Mouse (Mus musculus) kidney, adult 9 months (tissue): ENCODE results near the gene Tmem108.
A peak's percentile ranks its signal among the peaks of the same experiment; 100 is the strongest.

Experiments
- DNase-seq: peaks from one replicate; pipeline ENCODE4 v3.0.0; 2022

The Tmem108 gene

DNA sequence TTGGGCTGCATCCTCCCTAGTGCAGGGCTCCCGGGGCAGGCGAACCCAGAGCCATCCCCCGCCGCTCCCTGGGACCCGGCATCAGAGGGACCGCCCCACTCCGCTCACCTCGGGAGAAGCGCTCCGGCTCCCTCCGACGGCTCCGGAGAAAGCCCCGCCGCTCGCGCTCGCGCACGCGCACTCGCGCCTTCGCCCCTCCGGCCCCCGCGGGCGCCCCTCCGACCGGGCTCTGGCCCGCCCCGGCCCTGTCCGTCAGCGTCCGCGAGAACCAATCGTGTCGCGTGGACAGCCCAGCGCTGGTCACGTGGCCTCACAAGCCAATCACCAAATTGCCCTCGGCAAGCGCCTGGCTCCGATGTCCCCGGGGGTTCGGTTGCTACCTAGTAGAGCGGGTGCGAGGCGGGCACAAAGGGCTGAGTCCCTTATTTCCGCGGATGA, at the start of gene Tmem108:
TSS of gene Tmem108 (minus strand) at position 191 of the 438 bp plus-strand sequence.
- DNase-seq: peak; percentile 88

DNA sequence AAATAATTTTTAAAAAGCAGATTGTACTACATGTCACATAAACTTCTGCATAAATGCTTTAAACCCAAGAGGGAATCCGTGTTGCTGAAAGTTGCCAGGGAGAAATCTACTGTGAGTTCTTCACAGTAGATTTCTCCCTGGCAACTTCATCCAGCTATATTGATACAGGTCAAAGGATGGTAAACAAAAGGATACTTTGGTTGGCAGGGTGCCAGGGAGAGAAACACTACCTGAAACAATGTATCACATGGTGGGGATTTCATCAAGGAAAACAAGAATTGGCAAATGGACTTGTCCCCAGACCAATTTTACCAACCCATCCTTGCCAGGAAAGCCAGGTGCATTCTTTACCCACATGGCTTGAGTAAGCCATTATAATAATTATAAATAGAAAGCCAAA, 27.4 kb upstream of the Tmem108 start:
- no peak for DNase-seq

GRCm38 (mm10) chr9:103784156-103784555, 22.5 kb upstream of the Tmem108 start:
- DNase-seq: no peak

DNA sequence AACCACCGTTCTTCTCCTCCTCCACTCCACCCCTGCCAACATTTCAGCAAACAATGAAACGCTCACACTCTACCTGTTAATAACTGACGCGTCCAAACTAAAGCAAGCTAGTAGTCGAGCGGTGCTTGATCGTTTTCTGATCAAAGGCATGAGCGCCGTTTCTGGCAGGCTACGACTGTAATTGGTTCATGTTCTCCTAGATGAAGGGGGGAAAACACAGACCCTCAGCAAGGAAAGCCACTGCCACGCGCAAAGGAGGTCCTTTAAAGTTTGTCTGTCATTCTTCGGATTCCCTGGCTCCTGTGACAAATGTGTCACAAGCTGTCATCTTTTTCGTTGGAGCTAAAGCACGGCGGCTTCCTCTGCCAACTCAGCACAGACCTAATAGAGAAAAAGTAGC, 21.6 kb upstream of the Tmem108 start:
- no peak for DNase-seq

DNA sequence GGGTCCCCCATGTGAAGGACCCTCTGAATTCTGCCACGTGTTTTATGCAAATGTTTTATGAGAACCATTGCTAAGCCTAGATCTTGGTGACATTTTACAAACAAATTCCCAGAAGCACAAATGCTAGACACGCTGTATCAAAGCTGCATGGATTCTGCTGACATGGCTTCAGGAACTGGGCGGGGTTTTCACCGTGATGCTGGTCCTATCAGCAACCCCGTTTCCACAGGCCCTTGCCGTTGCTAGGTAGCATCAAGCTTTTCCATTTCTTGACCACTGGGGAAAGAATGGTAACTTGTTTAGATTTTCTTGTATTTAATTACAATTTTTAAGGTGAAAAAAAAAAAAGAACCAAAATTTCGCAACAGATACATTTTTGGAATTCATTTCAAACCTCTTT, 20.7 kb upstream of the Tmem108 start:
- no peak for DNase-seq

DNA sequence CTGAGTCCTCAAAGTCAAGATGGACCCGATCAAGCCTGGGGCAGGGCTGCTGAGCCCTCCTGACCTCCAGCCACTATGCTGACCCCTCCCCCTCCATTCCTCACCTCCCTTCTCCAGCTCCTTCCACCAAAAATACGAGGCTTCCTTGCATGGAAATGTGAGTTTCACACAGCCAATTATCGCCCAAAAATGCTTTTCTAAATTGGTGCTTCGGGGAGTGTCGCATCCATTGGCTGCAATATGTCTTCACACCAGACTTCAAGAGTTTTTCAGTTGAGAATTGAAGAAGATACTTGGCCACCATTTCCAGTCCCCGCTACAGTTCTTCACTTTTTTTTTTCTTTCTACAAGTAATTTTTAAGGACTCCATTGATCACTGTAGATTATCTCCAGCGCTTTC, 19.8 kb upstream of the Tmem108 start:
- DNase-seq: no peak

DNA sequence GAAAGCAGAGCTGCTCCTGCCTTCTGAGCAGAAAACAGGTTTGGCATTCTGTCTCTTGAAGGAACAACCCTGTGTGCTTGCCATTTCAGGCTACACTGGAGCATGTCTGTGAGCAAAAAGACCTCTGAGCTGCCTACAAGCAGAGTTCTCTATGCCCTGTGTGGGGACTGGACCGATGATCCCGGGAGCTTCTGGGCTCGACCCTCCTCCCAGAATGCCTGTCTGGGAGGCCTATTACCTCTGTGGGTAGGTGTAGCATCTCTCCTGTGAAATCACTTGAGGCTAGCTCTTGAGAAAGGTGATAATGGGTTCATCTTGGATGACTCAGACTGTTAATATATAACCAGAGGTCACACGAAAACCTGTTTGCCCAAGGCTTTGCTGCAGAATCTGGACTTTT, 19.0 kb upstream of the Tmem108 start:
- DNase-seq: peak; percentile 36

DNA sequence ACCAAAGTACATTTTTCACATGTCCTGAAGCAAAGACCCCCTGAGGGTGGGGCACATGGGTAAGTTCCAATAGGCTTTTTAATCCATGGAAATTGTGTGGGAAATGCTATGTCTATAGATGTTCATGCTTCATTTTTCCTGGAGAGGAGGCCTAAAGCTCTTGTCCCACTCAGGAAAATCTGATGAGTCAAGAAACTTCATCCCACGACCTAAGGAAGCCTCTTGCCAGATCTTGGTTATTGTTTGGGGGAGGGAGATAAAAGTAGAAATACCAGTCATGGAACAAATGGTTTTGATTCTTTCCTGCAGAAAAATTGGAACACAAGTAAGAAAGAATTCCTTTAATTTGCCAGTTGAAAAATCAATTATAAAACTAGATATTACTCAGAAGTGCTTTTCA, 16.5 kb upstream of the Tmem108 start:
- DNase-seq: no peak

GRCm38 (mm10) chr9:103761151-103761571, 476 bp downstream of the Tmem108 start:
- no peak for DNase-seq

GRCm38 (mm10) chr9:103760356-103760755, 1.3 kb downstream of the Tmem108 start:
- DNase-seq: no peak

DNA sequence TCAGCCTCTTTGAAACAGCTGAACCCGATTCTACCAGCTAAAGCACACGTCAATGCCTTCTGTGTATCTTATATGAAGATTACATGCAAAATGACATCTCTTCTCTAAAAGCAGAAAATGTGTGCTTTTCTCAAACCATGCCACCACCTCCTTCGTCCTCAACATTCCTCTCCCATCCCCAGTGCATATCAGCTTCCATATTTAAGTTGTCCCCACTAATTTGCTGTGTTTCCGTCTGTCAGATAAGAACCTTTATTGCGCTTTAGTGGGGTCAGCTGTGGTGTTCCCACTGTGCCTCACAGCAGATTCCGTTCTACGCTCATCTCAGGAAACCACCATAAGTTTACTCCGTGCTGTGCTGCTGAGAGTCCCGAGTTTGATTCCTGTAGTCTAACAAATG, 1.8 kb downstream of the Tmem108 start:
- DNase-seq: no peak

GRCm38 (mm10) chr9:103758930-103759695, 2.5 kb downstream of the Tmem108 start:
- peak; percentile 88 for DNase-seq

- no peak for DNase-seq
Measured at GRCm38 (mm10) chr9:103758246-103758645, 3.4 kb downstream of the Tmem108 start.

DNA sequence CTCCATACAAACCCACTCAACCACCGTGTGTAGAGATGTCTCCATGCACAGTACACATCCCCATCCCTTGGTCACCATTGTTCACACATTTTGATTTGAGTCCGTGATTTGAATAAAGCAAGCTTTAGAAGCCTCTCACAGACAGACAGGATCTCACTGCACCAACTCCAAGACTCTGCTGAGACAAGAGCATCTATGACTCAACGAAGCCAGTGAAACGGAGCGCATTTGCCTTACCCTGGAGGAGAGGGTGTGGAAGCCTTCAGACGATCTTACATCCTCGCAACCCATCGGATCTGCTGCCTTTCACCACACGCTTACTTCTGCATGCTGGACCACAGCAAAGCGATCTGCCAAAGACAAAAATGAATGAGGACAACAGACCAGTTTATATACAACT, 9.0 kb downstream of the Tmem108 start:
- no peak for DNase-seq

- peak; percentile 76 for DNase-seq
Measured at GRCm38 (mm10) chr9:103751568-103751967, 10.1 kb downstream of the Tmem108 start.

DNA sequence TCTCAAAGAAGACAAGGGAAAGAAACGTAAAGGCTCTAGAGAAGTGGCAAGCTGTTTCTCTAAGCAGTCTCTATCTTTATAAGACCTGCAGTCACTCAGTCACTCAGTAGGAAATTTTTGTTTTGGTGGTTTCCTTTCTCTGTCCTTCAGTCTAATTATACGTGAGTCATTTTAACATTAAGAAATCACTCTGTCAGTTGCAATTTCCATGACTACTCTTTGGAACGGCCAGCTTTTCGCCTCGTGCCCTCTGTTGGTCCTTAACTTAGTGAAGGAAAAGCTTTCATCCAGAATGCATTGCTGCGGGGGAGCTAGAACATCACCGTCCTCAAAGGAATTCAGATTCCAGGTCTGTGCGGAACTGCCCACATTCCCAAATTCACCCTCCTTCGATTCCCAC, 11.1 kb downstream of the Tmem108 start:
- DNase-seq: peak; percentile 30

DNA sequence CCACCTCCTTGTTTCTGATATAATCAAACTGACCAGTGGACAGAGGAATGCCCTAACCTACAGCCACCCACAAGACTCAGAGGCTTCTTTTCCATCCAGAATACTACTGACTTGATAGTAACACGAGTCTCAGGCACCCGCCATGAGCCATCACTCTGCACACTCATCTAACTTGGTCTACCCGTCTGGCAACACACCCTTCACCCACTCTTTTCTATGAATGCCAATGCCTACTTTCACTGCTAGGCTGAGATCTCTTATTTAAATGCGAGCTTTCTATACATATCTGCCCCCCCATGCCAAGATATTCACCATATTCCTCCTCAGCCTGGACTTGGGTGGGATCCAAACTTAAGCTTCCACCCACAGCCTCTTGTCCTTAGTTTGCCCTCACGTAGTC, 15.0 kb downstream of the Tmem108 start:
- DNase-seq: no peak

DNA sequence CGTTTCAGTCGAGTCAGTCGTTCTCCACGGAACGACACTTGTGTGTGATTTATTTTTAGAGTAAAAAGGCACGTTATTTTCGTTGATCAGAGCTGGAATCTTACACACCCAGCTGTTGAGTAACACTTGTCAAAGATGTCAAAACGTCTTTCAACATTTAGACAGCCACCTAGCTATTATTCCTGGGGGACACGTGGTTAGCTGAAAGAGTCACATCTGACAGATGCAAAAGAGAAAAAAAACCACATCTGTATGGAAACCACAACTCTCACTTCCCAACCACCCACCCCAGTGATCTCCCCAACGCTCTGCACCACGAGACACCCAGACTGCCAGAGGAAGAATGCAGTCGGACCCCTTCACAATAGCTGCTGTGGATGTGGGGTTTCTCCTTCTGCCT, 21.5 kb downstream of the Tmem108 start:
- no peak for DNase-seq

DNA sequence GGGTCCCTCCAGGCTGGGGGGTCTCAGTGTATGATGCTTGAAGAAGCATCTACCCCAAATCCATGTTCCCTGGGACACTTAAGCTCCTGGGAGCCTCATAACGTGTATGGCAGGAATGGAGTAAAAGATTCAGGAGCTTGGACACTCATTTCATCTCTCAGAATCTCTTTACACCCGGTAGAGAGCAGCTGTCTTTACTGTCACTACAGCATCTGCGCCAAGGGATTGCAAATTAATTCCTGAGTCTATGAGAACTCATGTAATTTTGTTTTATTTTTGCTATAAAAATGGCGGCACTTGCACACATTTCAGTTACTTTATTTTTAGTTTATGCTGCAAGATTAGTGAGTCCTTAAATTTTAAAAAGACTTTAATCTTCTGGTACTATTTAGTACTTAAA, 22.6 kb downstream of the Tmem108 start:
- no peak for DNase-seq

DNA sequence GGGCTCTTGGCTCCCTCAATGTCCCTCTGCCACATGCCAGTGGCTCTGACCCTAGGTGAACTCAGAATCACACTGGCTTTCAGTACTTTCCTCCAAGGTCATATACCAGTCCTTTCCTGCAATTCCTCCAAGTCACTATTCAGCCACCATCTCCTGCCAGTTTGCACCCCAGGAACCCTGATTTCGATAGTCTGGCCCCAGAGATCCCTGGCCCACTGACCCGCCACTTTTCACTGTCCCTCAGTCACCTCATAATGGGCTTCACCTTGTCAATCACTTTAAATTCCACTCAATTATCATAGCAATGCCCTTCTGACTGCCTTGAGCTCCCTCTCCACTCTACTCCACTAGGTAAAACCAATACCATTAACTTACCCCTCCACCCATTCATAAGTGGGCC, 31.9 kb downstream of the Tmem108 start:
- no peak for DNase-seq

DNA sequence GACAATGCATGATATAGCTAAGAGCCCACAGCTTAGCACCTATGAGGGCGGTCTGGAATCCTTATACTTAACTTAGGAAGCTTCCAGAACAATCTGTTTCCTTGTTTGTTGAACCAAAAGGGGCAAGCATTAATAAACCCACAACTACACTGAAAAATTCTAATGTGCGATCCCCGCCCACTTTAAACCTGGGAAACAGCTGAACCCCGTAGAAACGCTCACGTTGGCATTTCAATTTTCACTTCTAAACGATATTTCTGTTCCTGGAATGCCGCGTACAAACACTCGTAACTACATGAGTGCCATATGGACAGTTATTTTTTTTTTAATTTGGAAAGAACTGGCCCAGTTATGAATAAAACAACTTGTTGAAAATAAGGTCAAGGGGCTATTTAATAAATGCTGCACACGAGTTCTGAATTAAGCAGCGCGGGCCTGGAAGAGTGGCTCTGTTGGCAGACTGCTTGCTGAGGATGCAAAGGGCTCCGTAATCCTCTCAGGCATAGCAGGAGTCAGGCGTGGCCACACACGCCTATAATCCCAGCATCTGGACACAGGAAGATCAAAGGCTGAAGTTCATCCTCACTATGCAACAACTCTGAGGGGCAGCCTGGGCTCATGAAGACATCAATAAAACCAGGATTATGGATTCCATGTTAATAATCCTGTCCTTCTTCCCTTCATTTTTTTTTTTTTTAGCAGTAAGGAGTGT, 34.7 kb downstream of the Tmem108 start:
- peak; percentile 42 for DNase-seq

GRCm38 (mm10) chr9:103725497-103725896, 36.1 kb downstream of the Tmem108 start:
- no peak for DNase-seq

DNA sequence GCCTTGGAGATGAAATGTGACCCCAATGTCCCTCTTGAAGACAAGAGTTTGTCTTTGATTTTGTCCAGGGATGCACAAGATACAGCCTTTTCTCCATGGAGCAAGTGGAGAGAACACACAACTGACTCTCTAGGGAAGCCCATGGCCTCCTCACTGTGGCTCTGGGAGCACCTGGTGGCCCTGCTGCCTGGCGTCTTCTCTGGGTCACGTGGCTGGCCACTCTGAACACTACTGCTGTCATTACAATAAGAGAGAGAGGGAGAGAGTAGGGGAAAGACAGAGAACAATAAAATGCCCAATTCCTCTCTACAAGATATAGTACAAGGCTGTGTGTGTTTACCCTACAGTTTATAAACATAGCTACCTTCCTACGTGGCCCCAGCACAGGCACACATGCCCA, 40.2 kb downstream of the Tmem108 start:
- no peak for DNase-seq

- DNase-seq: peak; percentile 97
Measured at GRCm38 (mm10) chr9:103721081-103721480, 40.6 kb downstream of the Tmem108 start.
